Mouse (Mus musculus) lung, postnatal 4 days (tissue): ENCODE data around the gene Kcnma1.
A peak's percentile ranks its signal among the peaks of the same experiment; 100 is the strongest.

Experiments
- DNase-seq, 2 experiments: peaks; one replicate each; pipeline ENCODE4 v3.0.0; 2021

The Kcnma1 gene

GRCm38 (mm10) chr14:23772685-23773084 is 241.6 kb downstream of the Kcnma1 start:
- DNase-seq: no peak

DNA sequence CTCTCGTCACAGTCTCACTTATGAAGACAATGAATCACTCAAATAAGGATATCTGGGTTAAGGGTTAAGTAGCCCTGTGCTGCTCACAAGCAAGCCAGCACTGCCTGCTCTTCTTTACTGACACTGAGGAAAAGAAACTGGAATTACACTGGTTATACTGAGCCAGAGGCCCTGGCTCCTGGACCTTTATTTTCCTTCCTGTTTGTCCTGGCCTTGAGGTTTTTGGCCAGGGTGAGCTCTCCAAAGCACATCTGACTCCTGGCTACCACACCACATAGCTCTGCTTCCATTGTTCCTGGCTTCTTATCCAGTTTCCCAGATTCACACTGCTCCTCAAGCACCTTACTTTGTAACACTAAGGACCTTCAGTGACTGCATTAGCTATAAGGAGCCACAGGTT is 242.5 kb downstream of the Kcnma1 start:
- no peak for DNase-seq

GRCm38 (mm10) chr14:23762471-23762870 is 251.8 kb downstream of the Kcnma1 start:
- DNase-seq: no peak

- no peak for DNase-seq
Measured at GRCm38 (mm10) chr14:23759626-23760025, 254.7 kb downstream of the Kcnma1 start.

GRCm38 (mm10) chr14:23758421-23758820 is 255.9 kb downstream of the Kcnma1 start:
- DNase-seq: no peak

- DNase-seq: no peak
Measured at GRCm38 (mm10) chr14:23748011-23748410, 266.3 kb downstream of the Kcnma1 start.

DNA sequence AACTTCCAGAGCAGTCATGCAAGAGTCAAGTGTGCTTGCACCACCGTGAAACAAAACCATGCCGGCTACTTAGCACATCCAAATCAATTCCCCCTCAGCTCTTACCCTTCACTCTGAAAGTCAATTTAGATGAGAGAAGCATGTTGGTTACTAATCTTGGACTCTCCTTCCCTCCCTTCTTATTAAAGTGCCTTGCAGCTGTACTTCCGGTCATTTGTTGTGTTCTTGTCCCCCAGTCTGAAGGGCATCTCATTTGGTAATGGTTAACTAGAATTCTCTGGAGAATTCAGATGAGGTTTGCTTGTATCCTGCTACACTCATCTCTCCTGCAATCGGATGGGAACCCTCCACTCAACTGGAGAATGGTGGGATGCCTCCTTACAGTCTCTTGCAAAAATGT is 267.3 kb downstream of the Kcnma1 start:
- no peak for DNase-seq

GRCm38 (mm10) chr14:23741531-23741930 is 272.8 kb downstream of the Kcnma1 start:
- DNase-seq: no peak

DNA sequence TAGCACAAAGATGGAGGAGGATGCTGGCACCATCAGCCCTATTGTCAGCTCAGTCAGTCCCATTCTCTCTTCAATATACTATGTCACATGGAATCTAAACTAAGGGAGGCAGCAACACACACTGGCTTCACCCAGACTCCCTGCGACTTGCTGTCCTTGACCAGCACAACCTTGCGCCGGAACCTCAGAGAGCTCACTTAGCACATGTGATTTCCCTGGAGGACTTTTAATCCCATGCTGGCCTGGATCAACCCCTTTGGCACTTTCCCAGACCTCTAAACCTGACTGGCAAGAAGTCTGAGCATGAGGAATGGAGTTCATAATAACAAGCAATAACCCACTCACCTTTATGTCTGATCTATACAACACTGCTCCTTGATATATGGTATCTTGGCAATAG is 280.1 kb downstream of the Kcnma1 start:
- no peak for DNase-seq

DNA sequence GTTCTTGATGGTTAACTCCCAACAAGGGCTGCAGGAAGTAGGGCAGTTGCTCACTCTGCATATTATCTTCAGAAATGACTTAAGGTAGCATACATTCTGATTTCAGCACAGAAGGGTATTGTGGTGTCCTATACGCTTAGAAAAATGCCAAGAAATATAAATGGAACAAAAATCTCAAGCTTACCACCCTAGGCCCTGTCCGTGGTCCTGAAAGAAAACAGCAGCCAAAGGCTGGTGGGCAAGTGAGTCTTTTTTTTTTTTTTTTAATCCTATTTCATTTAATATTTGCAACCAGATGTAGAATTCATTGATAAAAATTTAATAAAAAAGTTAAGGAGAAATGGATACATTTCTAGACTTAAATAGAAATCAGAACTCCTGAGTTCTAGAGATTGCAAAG is 284.9 kb downstream of the Kcnma1 start:
- no peak for DNase-seq

DNA sequence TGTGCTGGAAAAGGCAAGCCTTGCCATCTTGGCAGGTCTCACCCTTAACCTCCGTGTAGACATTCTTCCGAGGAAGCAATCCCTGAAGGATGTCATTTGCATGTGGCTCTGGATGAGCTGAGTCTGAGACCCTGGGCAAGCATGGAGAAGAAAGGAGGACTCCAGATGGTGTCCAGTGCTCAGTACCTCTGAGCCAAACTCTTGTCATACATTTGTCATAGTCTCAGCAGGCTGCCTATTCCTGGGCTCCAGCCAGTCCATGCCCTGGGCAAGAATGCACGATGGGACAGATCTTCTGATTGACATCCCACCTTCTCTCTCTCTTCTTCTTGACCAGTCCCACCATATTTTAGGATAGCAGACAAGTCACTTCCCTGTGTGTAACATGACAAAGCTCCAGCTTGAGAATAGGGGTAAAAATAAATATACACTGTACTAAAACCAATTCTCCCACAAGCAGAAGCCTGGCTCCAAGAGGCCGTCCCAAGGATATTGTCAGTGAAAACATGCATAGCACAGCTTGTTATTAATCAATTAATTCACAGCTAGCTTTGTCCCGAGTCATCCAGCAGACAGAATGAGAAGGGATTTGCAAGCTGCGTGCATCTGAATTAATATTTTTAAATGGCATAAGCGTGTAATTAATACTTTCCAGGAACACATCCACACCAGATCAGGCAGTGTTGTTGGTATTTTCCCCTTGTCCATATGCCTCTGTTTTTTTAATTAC is 290.4 kb downstream of the Kcnma1 start:
- no peak for DNase-seq

DNA sequence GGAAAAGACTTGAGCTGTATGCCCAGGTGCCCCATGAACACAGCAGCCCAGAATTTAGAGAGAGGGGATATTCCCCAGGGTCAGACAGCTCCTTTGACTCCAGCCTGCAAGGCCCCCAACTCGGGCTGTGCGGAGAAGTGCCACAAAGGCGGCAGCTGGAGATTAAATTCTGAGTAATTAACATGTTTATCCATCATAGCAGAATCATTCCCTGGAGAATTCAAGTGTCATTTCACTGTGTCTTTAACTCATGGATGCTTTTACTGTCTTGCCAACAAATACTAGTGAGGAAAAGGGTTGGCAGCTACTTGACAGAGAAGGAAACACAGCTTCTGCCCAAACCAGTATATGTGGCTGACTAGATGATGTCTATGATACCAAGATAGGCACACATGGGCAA is 295.0 kb downstream of the Kcnma1 start:
- DNase-seq: no peak

- DNase-seq: no peak
Measured at GRCm38 (mm10) chr14:23718667-23719066, 295.6 kb downstream of the Kcnma1 start.

DNA sequence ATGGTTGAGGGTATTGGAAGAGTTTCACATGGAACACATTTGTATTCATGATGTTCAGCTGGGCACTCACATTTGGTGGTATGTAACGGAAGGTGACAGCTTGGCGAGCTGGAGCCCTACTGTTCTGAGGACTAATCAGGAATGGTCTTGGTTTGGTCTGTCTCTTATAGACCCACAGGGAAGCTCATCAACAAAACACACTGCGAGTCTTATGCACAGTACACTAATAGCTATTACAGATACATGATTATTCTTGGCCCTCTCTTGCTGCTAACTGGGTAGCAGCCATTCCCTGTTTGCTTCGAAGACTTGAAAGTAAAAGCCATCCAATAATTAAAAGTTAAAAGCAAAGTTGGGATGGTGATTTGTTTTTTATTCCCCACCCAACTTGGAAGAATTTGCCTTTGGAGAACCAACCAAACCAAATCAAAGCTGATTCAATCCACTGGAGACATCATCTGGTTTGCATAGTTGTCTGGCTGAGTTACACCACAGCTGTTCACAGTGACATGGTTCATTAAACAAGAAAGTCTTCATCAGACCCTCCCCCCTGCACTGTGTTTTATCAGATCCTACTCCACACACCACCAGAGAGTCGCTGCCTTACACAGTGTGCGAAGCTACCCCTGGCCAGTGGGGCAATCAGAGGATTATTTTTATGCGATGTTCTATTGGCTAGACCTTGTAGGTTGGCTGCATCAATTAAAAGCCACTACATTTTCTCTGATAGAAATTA is 299.7 kb downstream of the Kcnma1 start:
- no peak for DNase-seq

GRCm38 (mm10) chr14:23712891-23713290 is 301.4 kb downstream of the Kcnma1 start:
- DNase-seq: no peak

DNA sequence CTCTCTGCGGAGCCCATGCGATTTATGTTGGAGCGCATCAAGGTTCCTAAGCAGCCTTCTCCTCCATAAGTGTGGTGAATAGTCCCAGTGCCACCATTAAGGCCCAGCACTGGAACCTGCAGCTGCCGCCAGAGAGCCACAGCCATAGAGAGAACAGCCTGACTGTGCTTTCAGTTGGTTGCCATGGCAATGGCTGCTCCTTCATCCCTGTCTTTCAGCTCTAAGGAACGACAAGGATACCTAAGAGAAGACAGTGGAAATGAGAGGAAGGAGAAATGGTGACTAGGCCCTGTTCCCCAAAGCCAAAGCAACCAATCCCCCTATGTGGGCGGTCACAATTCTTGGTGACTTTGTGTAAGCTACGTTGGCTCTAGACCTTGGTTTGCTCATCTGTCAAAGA is 303.3 kb downstream of the Kcnma1 start:
- no peak for DNase-seq

- peak; percentile 16 to 66 for DNase-seq
Measured at GRCm38 (mm10) chr14:23706837-23707236, 307.5 kb downstream of the Kcnma1 start.

DNA sequence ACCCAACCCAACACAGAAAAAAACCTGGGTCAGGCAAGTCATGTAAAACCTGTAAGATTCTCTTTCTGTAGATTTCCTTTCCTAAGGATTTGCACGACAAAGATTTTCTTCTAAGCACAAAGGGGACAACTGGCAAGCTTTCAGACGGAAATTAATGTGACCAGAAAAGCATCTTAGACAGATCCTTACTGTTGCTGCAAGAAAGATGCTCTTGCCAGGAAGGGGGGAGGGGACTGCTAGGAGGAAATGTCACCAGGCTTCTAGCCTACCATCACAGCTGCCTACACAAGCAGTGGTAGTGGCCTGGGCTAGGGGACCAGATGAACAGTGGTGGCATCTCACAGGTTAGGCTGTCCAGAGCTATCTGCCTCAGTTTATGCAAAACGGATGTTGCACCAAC is 308.6 kb downstream of the Kcnma1 start:
- DNase-seq: peak; percentile 15 to 28

- no peak for DNase-seq
Measured at GRCm38 (mm10) chr14:23704303-23704702, 310.0 kb downstream of the Kcnma1 start.

GRCm38 (mm10) chr14:23696341-23696740 is 317.9 kb downstream of the Kcnma1 start:
- no peak for DNase-seq

DNA sequence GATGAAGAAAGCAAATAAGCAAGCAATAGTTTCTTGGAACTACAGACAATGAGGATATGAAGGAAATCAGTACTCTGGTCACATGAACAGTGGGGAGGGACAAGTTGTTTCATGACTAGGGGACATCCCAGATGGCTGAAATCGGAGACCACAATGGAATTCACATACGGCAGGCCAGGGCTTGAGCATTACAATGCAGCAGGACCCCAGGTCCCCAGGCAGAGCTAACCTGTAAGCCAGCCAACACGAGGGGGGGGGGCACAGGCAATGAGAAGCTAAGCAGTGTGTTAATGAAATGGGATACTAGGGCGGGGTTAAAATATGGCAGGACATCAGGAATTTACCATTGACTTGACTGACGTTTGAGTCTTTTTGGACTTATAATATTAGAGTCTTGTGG is 324.6 kb downstream of the Kcnma1 start:
- DNase-seq: no peak

GRCm38 (mm10) chr14:23688513-23688912 is 325.8 kb downstream of the Kcnma1 start:
- DNase-seq: no peak

DNA sequence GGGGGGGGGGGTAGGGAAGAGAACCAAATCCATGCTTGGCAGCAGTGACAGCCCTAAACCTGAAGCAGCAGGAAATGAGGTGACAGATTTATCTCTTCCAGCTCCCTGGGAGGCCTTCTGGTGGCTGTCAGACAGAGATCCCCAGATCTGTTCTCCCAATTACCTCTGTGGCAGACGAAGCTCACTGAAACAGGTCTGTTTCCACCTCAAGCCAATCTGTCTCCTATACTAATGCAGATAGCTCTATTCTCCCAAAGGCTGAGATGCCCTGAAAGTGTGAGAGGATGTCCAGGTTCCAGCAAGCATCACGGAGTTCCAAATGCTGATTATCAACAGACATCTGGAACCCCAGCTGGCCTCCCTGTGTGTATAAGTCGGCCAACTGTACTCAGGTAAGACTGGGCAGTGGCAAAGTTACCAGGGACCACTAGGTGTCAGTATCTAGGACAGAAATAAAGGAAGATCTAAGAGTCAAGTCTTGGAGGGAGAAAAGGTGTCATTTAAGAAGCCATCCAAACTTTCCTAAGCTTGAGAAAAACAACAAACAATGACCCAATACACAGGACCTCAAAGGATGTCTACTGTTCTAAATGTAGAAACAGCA is 329.7 kb downstream of the Kcnma1 start:
- DNase-seq: no peak

GRCm38 (mm10) chr14:23682758-23683157 is 331.5 kb downstream of the Kcnma1 start:
- peak in 1 of 2 experiments; percentile 19 for DNase-seq
